Mouse (Mus musculus): ENCODE data around the gene Grik4. TPM values are rescaled to one million over a fixed set of nuclear protein-coding genes. Genes with fewer than 3 reads are reported as not detected.

The Grik4 gene
- polyA plus RNA-seq, 1 experiment from 2014 or later = 0.13 TPM

GRCm38 (mm10) chr9:42504559-42504958, 439.7 kb downstream of the Grik4 start:
- DNase-seq (ENCODE audit: low spot score) = no peak

- DNase-seq (ENCODE audit: low spot score) = no peak
These were observed 440.6 kb downstream of the Grik4 start for GRCm38 (mm10) chr9:42503709-42504108.

GRCm38 (mm10) chr9:42496296-42496695, 448.0 kb downstream of the Grik4 start:
- DNase-seq (ENCODE audit: low spot score) = no peak

GRCm38 (mm10) chr9:42491780-42492179, 452.5 kb downstream of the Grik4 start:
- no peak for DNase-seq (ENCODE audit: low spot score)

GRCm38 (mm10) chr9:42490589-42491382, 453.5 kb downstream of the Grik4 start:
- DNase-seq (ENCODE audit: low spot score) = no peak

GRCm38 (mm10) chr9:42488071-42488470, 456.2 kb downstream of the Grik4 start:
- peak; percentile 90 for DNase-seq (ENCODE audit: low spot score)

- no peak for DNase-seq (ENCODE audit: low spot score)
These were observed 457.4 kb downstream of the Grik4 start for GRCm38 (mm10) chr9:42486913-42487312.

- no peak for DNase-seq (ENCODE audit: low spot score)
These were observed 459.6 kb downstream of the Grik4 start for GRCm38 (mm10) chr9:42484667-42485066.

- no peak for DNase-seq (ENCODE audit: low spot score)
These were observed 461.3 kb downstream of the Grik4 start for GRCm38 (mm10) chr9:42482944-42483343.

GRCm38 (mm10) chr9:42476166-42476565, 468.1 kb downstream of the Grik4 start:
- DNase-seq (ENCODE audit: low spot score) = no peak

GRCm38 (mm10) chr9:42474244-42474643, 470.0 kb downstream of the Grik4 start:
- DNase-seq (ENCODE audit: low spot score) = no peak

GRCm38 (mm10) chr9:42471921-42472747, 472.2 kb downstream of the Grik4 start:
- peak; percentile 96 for DNase-seq (ENCODE audit: low spot score)

GRCm38 (mm10) chr9:42471214-42471613, 473.1 kb downstream of the Grik4 start:
- peak; percentile 43 for DNase-seq (ENCODE audit: low spot score)

- peak; percentile 87 for DNase-seq (ENCODE audit: low spot score)
These were observed 475.0 kb downstream of the Grik4 start for GRCm38 (mm10) chr9:42469323-42469722.

- peak; percentile 43 for DNase-seq (ENCODE audit: low spot score)
These were observed 475.9 kb downstream of the Grik4 start for GRCm38 (mm10) chr9:42468360-42468759.

Small RNA genes lying within 50 kb of the gene (microRNA-seq; reads per million reads assigned to microRNA genes)
- not detected for gene Gm27509 (ENCODE audit: borderline number of aligned reads)

Other genes with a start within 250 kb of the Grik4 start
- 2.2 and 3.1 TPM in 2 replicates for gene Arhgef12, start 162.7 kb upstream of the Grik4 start, polyA plus RNA-seq (2015; fragmentation: Nextera tagmentation; extraction: Ambion mirVana)
- 0.29 and 1.1 TPM in 2 replicates for gene Tmem136, start 172.1 kb upstream of the Grik4 start, polyA plus RNA-seq (2015; fragmentation: Nextera tagmentation; extraction: Ambion mirVana)